Mouse (Mus musculus) lung, adult 2 months (tissue): ENCODE results near the gene Far2. TPM values are rescaled to one million over a fixed set of nuclear protein-coding genes. Genes with fewer than 3 reads are reported as not detected.
"Not testable (repeated sequence)": the region's sequence is repeated elsewhere in the genome, so short reads cannot be mapped to it uniquely, and the experiment has no call there.

Experiments
- DNase-seq: peaks from one replicate; pipeline ENCODE4 v3.0.0; 2022
- H3K4me1 ChIP-seq: fragments of 200-500 bp; 2 replicates; pipeline ENCODE4 v1.6.1; 2011; ENCODE audit warnings: low read length; ENCODE audit not compliant: control insufficient read depth, insufficient read depth
- H3K4me3 ChIP-seq: fragments of 200-500 bp; replicated peaks from 2 replicates; pipeline ENCODE3; 2011; ENCODE audit warnings: low read depth, mild to moderate bottlenecking, control low read depth, low read length; ENCODE audit errors: extremely low read depth
- CTCF ChIP-seq: fragments of 200-500 bp; IDR thresholded peaks from 2 replicates; pipeline ENCODE4 v1.5.1; 2011; ENCODE audit warnings: mild to moderate bottlenecking, low read length, control low read depth; ENCODE audit not compliant: insufficient read depth
- POLR2A ChIP-seq: fragments of 200-500 bp; IDR thresholded peaks from 2 replicates; pipeline ENCODE4 v1.6.1; 2011; ENCODE audit warnings: low read depth, mild to moderate bottlenecking, control low read depth, low read length, borderline replicate concordance; ENCODE audit errors: extremely low read depth
- WGBS: fragments of 180-500 bp; shearing (Covaris S2); methylation state at CpG from one replicate; pipeline ENCODE4 v1.1.7; 2018; 5-methylcytosine and 5-hydroxymethylcytosine counted together
- polyA plus RNA-seq: library from polyadenylated mRNA; depleted of rRNA; stranded (reverse); fragments of >200 nt; gene quantifications from 2 replicates; pipeline ENCODE4 v1.2.3, GENCODE M21; 2012

Gene Far2
- polyA plus RNA-seq, 1 experiment: 0.49 TPM

DNA sequence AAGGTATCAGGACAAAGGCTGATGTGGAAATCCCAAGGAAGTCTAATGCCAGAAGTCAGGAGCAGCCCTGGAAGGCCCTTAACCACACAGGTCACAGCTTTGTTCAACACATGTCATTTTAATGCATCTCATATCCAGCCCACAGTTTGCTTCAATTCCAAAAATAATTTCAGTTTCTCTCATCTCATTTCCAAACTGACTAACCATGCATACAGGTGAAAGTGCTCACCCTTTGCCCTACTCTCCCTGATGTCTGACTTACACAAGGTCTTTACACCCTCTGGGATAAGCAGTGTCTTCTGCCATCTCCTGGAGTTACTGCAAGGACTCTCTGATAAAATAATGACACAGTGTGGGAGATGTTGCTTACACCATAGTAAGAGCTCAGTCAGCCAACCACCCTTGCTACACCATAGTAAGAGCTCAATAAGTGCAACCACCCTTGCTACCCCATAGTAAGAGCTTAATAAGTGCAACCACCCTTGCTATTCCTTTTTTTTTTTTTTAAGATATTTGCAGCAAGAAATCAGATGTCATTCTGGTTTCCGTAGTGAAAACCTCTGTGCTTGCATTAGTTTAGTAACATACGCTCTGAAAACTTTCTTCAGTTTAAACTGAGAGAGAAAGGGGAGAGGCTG, 64.1 kb downstream of the Far2 start:
- no peak for DNase-seq
- Histone ChIP-seq H3K4me1 (no peaks in the 10 kb centered on the region), H3K4me3 (no peak overlapping the region)
- TF ChIP-seq POLR2A (no peak), CTCF (no peak)
- 65% methylated on average over 2 of the region's 2 CpGs for WGBS

DNA sequence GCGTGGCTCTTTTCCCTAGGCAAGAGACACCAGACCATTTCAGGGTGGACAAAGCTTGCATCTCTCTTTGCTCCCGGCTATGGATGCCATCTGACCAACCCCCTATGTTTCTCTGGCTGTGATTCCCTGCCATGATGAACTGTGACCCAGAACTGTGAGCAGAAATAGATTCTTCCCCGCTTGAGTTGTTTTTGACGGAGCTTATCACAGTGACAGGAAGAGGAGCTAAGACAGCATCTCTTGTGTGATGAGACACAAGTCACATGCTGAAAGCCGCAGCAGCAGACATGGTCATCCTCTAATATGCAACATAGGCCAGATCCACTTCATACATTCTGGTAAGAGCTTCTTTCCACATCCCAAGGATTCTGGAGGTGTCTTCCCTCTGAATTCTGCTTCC, 69.3 kb downstream of the Far2 start:
- no peaks in the 10 kb centered on the region for H3K4me1 ChIP-seq
- no peak for DNase-seq
- TF ChIP-seq POLR2A: no peak
- no peak for TF ChIP-seq CTCF
- H3K4me3 ChIP-seq: no peak overlapping the region
- WGBS: 63% methylated on average over 5 of the region's 5 CpGs

DNA sequence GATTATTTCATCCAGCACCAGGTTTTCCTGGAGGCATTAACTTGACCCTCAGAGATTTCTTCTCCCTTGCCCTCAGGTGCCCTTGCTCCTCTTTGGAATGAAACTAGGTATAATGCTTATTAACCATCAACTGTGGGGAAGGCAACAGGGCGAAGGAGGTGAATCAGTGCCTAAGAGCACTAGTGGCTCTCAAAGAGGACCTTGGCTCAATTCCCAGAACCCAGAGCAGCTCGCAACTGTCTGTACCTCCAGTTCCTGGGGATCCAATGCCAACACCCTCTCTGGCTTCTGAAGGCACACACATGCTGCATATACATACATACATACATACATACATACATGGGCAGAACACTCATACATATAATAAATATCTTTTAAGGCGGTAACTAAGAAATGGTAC, 69.8 kb downstream of the Far2 start:
- Histone ChIP-seq H3K4me1 (no peaks in the 10 kb centered on the region), H3K4me3 (no peak overlapping the region)
- 67% methylated on average over 3 of the region's 3 CpGs for WGBS
- DNase-seq: no peak
- TF ChIP-seq POLR2A: no peak
- no peak for TF ChIP-seq CTCF

DNA sequence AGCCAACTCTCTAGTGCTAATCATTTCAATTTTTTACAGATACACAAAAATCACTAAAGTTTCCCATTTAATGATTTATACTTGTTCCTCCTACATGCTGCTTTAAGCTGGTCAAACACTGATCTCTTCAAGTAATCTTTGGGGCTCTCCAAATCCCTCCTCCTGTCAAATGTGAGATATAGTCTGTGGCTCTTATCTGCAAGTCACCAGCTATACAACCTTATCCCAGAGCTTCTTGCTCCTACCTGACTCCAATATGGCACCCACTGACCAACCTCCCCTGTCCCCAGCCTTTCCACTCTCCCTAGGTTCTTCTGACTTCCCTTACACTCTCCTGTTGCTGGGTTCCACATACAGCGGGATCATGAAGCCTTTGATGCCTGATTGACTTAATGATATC, 70.6 kb downstream of the Far2 start:
- TF ChIP-seq CTCF (no peak), POLR2A (no peak)
- WGBS: 94% methylated on average over 1 of the region's 1 CpGs
- Histone ChIP-seq H3K4me1 (no peaks in the 10 kb centered on the region), H3K4me3 (no peak overlapping the region)
- DNase-seq: no peak

DNA sequence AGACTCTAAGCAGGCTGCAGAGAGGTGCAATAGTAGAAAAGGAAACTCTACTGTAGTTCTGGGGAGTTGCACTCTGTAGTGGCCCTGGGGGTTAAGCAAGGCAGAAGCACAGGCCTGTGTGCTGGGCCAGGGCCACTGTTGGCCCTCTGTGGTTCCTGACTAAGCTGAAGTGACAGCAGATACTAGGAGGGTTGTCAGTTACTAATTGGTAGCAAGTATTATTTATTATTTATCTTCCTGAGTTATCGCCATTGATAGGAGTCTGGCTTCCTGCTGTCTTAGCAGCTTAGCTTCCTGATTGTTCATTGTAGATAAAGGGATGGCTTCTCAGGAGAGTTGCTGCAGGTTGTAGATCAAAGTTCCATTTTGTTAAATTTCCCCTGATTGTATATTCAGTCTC, 73.6 kb downstream of the Far2 start:
- DNase-seq: no peak
- WGBS: 32% methylated on average over 1 of the region's 1 CpGs
- Histone ChIP-seq H3K4me1 (no peaks in the 10 kb centered on the region), H3K4me3 (no peak overlapping the region)
- no peak for TF ChIP-seq POLR2A
- no peak for TF ChIP-seq CTCF

DNA sequence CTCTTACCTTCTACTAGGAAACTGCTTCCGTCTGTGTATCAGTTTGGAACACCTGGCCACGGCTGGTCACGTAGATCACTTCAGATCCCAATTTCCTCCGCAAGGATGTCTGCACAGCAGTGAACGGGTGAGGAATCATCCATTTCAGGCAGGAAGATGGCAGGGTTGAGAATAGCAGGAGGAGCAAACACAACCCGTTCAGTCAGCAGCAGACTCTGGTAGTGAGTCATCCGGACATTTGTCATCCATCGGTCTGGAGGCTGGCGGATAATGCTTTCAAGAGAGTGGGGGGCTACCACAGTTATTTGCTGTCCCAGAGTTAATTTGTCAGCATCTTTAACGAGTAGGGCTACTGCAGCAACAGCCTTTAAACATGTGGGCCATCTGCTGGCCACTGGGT, 79.8 kb downstream of the Far2 start:
- 64% methylated on average over 10 of the region's 10 CpGs for WGBS
- H3K4me1 ChIP-seq, H3K4me3 ChIP-seq, DNase-seq: not testable (repeated sequence)

DNA sequence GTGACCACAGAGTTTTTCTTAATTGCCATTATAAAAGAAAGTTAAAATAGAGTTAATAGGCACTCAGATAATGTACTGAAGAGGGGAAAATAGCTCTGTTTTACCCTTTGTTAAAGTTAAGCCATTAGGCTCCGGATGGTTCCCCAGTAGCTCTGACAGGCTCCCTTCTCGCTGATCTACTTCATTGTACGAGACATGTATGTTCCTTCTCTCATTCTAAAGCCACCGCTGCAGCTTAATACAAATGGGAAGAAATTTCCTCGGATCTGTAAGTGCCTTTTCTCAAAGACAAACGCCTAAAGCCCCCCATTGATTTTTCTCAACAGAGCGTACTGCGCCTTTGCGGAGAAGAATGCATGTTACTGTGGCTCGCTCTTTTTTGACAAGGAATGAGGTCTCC, 85.3 kb downstream of the Far2 start:
- DNase-seq: no peak
- peaks cover 3% of the 10 kb centered on the region for H3K4me1 ChIP-seq
- TF ChIP-seq CTCF (no peak), POLR2A (no peak)
- 82% methylated on average over 10 of the region's 10 CpGs for WGBS
- H3K4me3 ChIP-seq: no peak overlapping the region

DNA sequence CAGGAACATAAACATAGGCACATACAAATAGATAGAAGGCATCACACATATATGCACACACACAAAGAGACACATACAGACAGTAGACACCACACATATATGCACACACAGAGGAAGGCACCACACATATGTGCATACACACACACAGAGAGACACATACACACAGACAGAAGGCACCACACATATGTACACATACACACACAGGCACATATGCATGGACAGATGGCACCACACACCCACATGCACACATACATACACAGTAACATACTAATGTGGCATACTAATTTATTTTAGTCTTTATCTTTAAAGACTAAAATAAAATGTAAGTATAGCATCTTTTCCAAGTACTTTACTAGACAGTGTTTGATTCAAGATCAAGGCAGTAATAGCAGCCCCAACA, 86.5 kb downstream of the Far2 start:
- no peak for DNase-seq
- no peak overlapping the region for H3K4me3 ChIP-seq
- peaks cover 3% of the 10 kb centered on the region for H3K4me1 ChIP-seq
- TF ChIP-seq CTCF: no peak

DNA sequence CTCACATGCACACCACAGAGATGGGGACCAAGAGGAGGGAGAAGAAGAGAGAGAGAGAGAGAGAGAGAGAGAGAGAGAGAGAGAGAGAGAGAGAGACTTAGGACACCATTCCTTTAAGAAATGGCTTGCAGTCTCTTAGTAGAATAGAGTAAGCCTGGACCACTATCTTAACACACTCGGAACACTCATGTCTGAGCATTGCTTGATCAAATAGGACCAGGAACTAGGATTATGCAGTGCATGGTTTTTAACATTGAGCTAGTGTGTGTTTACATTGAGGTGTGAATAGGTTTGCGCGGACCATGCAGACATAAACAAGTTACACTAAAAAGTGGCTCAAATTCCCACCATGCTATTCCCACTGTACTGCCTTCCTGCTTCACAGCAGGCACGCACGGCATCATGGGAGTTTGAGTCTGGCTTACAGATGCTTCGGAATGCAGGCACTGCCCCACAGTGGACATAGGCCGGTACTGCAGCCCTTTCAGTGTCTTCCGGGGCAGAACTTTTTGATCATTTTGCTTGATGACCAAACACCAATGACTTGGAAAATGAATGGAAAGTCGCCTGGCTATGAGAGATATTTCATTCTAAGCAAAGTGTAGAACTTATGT, 88.8 kb downstream of the Far2 start:
- TF ChIP-seq CTCF (peak; percentile 83), POLR2A (no peak)
- H3K4me1 ChIP-seq: peaks cover 3% of the 10 kb centered on the region
- 27% methylated on average over 9 of the region's 9 CpGs for WGBS
- peak; percentile 44 for DNase-seq
- H3K4me3 ChIP-seq: peak overlapping the region; percentile 28

DNA sequence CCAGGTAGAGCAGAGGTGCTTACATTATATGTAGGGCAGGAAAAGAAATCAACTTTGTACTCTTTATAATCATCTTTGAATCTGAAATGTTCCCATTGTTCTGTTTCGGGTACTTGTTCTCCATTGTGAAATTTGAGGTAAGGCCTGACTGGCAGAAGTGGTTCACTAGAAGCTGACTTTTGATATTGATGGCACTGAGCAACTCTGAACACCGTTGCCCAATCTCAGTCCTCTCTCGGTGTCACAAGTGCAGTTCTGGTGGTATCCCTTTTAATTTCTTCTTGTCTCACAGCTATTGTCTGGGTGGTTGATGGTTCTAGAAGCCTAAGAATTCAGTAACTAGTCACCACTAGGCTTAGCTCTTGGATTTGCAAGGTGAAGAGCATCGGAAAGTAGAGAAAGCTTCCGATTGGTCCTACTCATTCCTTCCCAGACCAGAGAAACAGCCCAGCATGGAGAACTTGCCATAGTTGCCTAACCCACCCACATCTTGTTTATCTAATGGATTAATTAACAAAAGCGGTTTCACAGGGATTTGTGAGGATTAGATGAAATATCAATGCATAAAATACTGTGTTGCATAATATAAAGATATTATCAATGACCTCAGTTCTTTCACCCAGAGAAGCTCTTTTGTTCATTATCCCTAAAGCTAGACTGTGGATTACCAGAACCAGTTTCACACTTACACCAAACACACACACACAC, 92.4 kb downstream of the Far2 start:
- Histone ChIP-seq H3K4me1 (peaks cover 3% of the 10 kb centered on the region), H3K4me3 (no peak overlapping the region)
- TF ChIP-seq POLR2A (no peak), CTCF (no peak)
- WGBS: 84% methylated on average over 6 of the region's 6 CpGs
- no peak for DNase-seq
